Mouse (Mus musculus) lung, postnatal 0 days (tissue): Measurements from ENCODE around the gene Klhdc8a.

ENCODE experiments used
- CTCF ChIP-seq: IDR thresholded peaks from 2 replicates; pipeline ENCODE4 v1.5.1; 2016; ENCODE audit warnings: antibody characterized with exemption, mild to moderate bottlenecking
- EP300 ChIP-seq: IDR thresholded peaks from 2 replicates; pipeline ENCODE4 v1.6.1; 2016; ENCODE audit warnings: antibody characterized with exemption, mild to moderate bottlenecking, control low read depth

- TF ChIP-seq CTCF (no peak; the same call in 1 of the 2 replicates), EP300 (no peak)
Measured at GRCm38 (mm10) chr1:132298801-132299464, 507 bp downstream of the Klhdc8a start.
